Mouse (Mus musculus): ENCODE measurements around the gene Arf3. TPM values are rescaled to one million over a fixed set of nuclear protein-coding genes. Genes with fewer than 3 reads are reported as not detected.

Gene Arf3
- polyA plus RNA-seq, 1 experiment from 2014 or later, result 34.7 TPM

GRCm38 (mm10) chr15:98714230-98714652 lies 48.8 kb downstream of the Arf3 start:
- H3K27me3 ChIP-seq (ENCODE audit: control insufficient read depth, insufficient read depth, low read length), result no peaks in the 10 kb centered on the region
- no peaks in the 10 kb centered on the region for H3K9me3 ChIP-seq (ENCODE audit: control insufficient read depth, low read length)
- 81% methylated on average over 5 of the region's 5 CpGs for WGBS
- no peak overlapping the region for H3K9ac ChIP-seq (ENCODE audit: low read length)
- no peaks in the 10 kb centered on the region for H3K36me3 ChIP-seq (ENCODE audit: control insufficient read depth, insufficient read depth, low read length)
- H3K4me3 ChIP-seq (ENCODE audit: low read depth, low read length), result no peak overlapping the region
- H3K27ac ChIP-seq (replicated peaks; ENCODE audit: low read depth, low read length), result no peak overlapping the region
- ATAC-seq (ENCODE audit: insufficient number of reproducible peaks, low FRiP score, low TSS enrichment, low read depth) (no peak), DNase-seq (ENCODE audit: low spot score) (no peak)
- H3K4me2 ChIP-seq (ENCODE audit: low read depth, severe bottlenecking), result no peak overlapping the region
- H3K4me1 ChIP-seq (ENCODE audit: control insufficient read depth, insufficient read depth, low read length), result no peaks in the 10 kb centered on the region

GRCm38 (mm10) chr15:98710442-98710841 lies 52.6 kb downstream of the Arf3 start:
- no peak overlapping the region for H3K4me3 ChIP-seq (ENCODE audit: low read depth, low read length)
- no peaks in the 10 kb centered on the region for H3K27me3 ChIP-seq (ENCODE audit: control insufficient read depth, insufficient read depth, low read length)
- H3K9me3 ChIP-seq (ENCODE audit: control insufficient read depth, low read length), result no peaks in the 10 kb centered on the region
- H3K27ac ChIP-seq (replicated peaks; ENCODE audit: low read depth, low read length), result no peak overlapping the region
- ATAC-seq (ENCODE audit: insufficient number of reproducible peaks, low FRiP score, low TSS enrichment, low read depth) (no peak), DNase-seq (ENCODE audit: low spot score) (peak; percentile 85)
- H3K4me2 ChIP-seq (ENCODE audit: low read depth, severe bottlenecking), result no peak overlapping the region
- no peaks in the 10 kb centered on the region for H3K36me3 ChIP-seq (ENCODE audit: control insufficient read depth, insufficient read depth, low read length)
- H3K9ac ChIP-seq (ENCODE audit: low read length), result no peak overlapping the region
- H3K4me1 ChIP-seq (ENCODE audit: control insufficient read depth, insufficient read depth, low read length), result no peaks in the 10 kb centered on the region
- 17% methylated on average over 9 of the region's 9 CpGs for WGBS

GRCm38 (mm10) chr15:98707766-98708372 lies 55.1 kb downstream of the Arf3 start, which contains the start of gene Ccdc65:
Ccdc65 (plus strand) TSS chr15:98708207.
- Histone ChIP-seq H3K27me3 (ENCODE audit: control insufficient read depth, insufficient read depth, low read length) (no peaks in the 10 kb centered on the region), H3K9me3 (ENCODE audit: control insufficient read depth, low read length) (no peaks in the 10 kb centered on the region), H3K27ac (replicated peaks; ENCODE audit: low read depth, low read length) (no peak within 1 kb of the TSS), H3K36me3 (ENCODE audit: control insufficient read depth, insufficient read depth, low read length) (no peaks in the 10 kb centered on the region), H3K4me2 (ENCODE audit: low read depth, severe bottlenecking) (peak within 1 kb of the TSS; percentile 29; the same call in 1 of the 2 replicates), H3K9ac (ENCODE audit: low read length) (no peak within 1 kb of the TSS), H3K4me1 (ENCODE audit: control insufficient read depth, insufficient read depth, low read length) (no peaks in the 10 kb centered on the region), H3K4me3 (ENCODE audit: low read depth, low read length) (peak within 1 kb of the TSS; percentile 15)
- ATAC-seq (ENCODE audit: insufficient number of reproducible peaks, low FRiP score, low TSS enrichment, low read depth) (no peak), DNase-seq (ENCODE audit: low spot score) (peak; percentile 86)
- 17% methylated on average over 16 of the region's 16 CpGs for WGBS

GRCm38 (mm10) chr15:98704312-98704711 lies 58.7 kb downstream of the Arf3 start:
- 65% methylated on average over 9 of the region's 9 CpGs for WGBS
- DNase-seq (ENCODE audit: low spot score) (no peak), ATAC-seq (ENCODE audit: insufficient number of reproducible peaks, low FRiP score, low TSS enrichment, low read depth) (no peak)
- Histone ChIP-seq H3K27me3 (ENCODE audit: control insufficient read depth, insufficient read depth, low read length) (peaks cover 19% of the 10 kb centered on the region), H3K4me3 (ENCODE audit: low read depth, low read length) (no peak overlapping the region), H3K9me3 (ENCODE audit: control insufficient read depth, low read length) (no peaks in the 10 kb centered on the region), H3K9ac (ENCODE audit: low read length) (no peak overlapping the region), H3K4me2 (ENCODE audit: low read depth, severe bottlenecking) (no peak overlapping the region), H3K4me1 (ENCODE audit: control insufficient read depth, insufficient read depth, low read length) (0 out of 2 replicates have a peak, but pooled peaks cover 3% of the 10 kb centered on the region), H3K36me3 (ENCODE audit: control insufficient read depth, insufficient read depth, low read length) (no peaks in the 10 kb centered on the region), H3K27ac (replicated peaks; ENCODE audit: low read depth, low read length) (no peak overlapping the region)

GRCm38 (mm10) chr15:98699190-98700105 lies 63.6 kb downstream of the Arf3 start:
- Histone ChIP-seq H3K9me3 (ENCODE audit: control insufficient read depth, low read length) (no peaks in the 10 kb centered on the region), H3K4me3 (ENCODE audit: low read depth, low read length) (peak overlapping the region; percentile 25; the same call in 1 of the 2 replicates), H3K36me3 (ENCODE audit: control insufficient read depth, insufficient read depth, low read length) (no peaks in the 10 kb centered on the region), H3K4me1 (ENCODE audit: control insufficient read depth, insufficient read depth, low read length) (0 out of 2 replicates have a peak, but pooled peaks cover 3% of the 10 kb centered on the region), H3K27ac (replicated peaks; ENCODE audit: low read depth, low read length) (no peak overlapping the region), H3K9ac (ENCODE audit: low read length) (peak overlapping the region; percentile 34; the same call in 1 of the 2 replicates), H3K27me3 (ENCODE audit: control insufficient read depth, insufficient read depth, low read length) (peaks cover 19% of the 10 kb centered on the region), H3K4me2 (ENCODE audit: low read depth, severe bottlenecking) (peak overlapping the region; percentile 54)
- ATAC-seq (ENCODE audit: insufficient number of reproducible peaks, low FRiP score, low TSS enrichment, low read depth), result 0 out of 2 replicates have a peak, but pooled peaks have one; percentile 51
- WGBS, result 5% methylated on average over 40 of the region's 40 CpGs
- peak; percentile 93 for DNase-seq (ENCODE audit: low spot score)

GRCm38 (mm10) chr15:98696216-98696615 lies 66.8 kb downstream of the Arf3 start:
- 57% methylated on average over 8 of the region's 8 CpGs for WGBS
- Histone ChIP-seq H3K27ac (replicated peaks; ENCODE audit: low read depth, low read length) (no peak overlapping the region), H3K4me3 (ENCODE audit: low read depth, low read length) (no peak overlapping the region), H3K9me3 (ENCODE audit: control insufficient read depth, low read length) (no peaks in the 10 kb centered on the region), H3K4me1 (ENCODE audit: control insufficient read depth, insufficient read depth, low read length) (0 out of 2 replicates have a peak, but pooled peaks cover 3% of the 10 kb centered on the region), H3K36me3 (ENCODE audit: control insufficient read depth, insufficient read depth, low read length) (no peaks in the 10 kb centered on the region), H3K9ac (ENCODE audit: low read length) (no peak overlapping the region), H3K4me2 (ENCODE audit: low read depth, severe bottlenecking) (no peak overlapping the region), H3K27me3 (ENCODE audit: control insufficient read depth, insufficient read depth, low read length) (peaks cover 16% of the 10 kb centered on the region)
- ATAC-seq (ENCODE audit: insufficient number of reproducible peaks, low FRiP score, low TSS enrichment, low read depth) (no peak), DNase-seq (ENCODE audit: low spot score) (no peak)

- no peak for DNase-seq (ENCODE audit: low spot score)
- H3K27ac ChIP-seq (replicated peaks; ENCODE audit: low read depth, low read length), result no peak overlapping the region
- ATAC-seq (ENCODE audit: insufficient number of reproducible peaks, low FRiP score, low TSS enrichment, low read depth), result no peak
- no peak overlapping the region for H3K4me3 ChIP-seq (ENCODE audit: low read depth, low read length)
- 0 out of 2 replicates have a peak, but pooled peaks cover 3% of the 10 kb centered on the region for H3K4me1 ChIP-seq (ENCODE audit: control insufficient read depth, insufficient read depth, low read length)
- H3K4me2 ChIP-seq (ENCODE audit: low read depth, severe bottlenecking), result no peak overlapping the region
- WGBS, result 49% methylated on average over 9 of the region's 9 CpGs
- H3K36me3 ChIP-seq (ENCODE audit: control insufficient read depth, insufficient read depth, low read length), result no peaks in the 10 kb centered on the region
- 0 out of 2 replicates have a peak overlapping the region, but pooled peaks have one; percentile 7 for H3K9ac ChIP-seq (ENCODE audit: low read length)
- H3K9me3 ChIP-seq (ENCODE audit: control insufficient read depth, low read length), result no peaks in the 10 kb centered on the region
- peaks cover 11% of the 10 kb centered on the region for H3K27me3 ChIP-seq (ENCODE audit: control insufficient read depth, insufficient read depth, low read length)
Measured at GRCm38 (mm10) chr15:98695726-98696125, 67.3 kb downstream of the Arf3 start.

- H3K4me2 ChIP-seq (ENCODE audit: low read depth, severe bottlenecking), result no peak overlapping the region
- WGBS, result 59% methylated on average over 11 of the region's 11 CpGs
- H3K9ac ChIP-seq (ENCODE audit: low read length), result no peak overlapping the region
- H3K4me3 ChIP-seq (ENCODE audit: low read depth, low read length), result no peak overlapping the region
- DNase-seq (ENCODE audit: low spot score) (no peak), ATAC-seq (ENCODE audit: insufficient number of reproducible peaks, low FRiP score, low TSS enrichment, low read depth) (no peak)
- no peaks in the 10 kb centered on the region for H3K9me3 ChIP-seq (ENCODE audit: control insufficient read depth, low read length)
- no peaks in the 10 kb centered on the region for H3K27me3 ChIP-seq (ENCODE audit: control insufficient read depth, insufficient read depth, low read length)
- no peaks in the 10 kb centered on the region for H3K36me3 ChIP-seq (ENCODE audit: control insufficient read depth, insufficient read depth, low read length)
- no peak overlapping the region for H3K27ac ChIP-seq (replicated peaks; ENCODE audit: low read depth, low read length)
- no peaks in the 10 kb centered on the region for H3K4me1 ChIP-seq (ENCODE audit: control insufficient read depth, insufficient read depth, low read length)
Measured at GRCm38 (mm10) chr15:98692171-98692715, 70.8 kb downstream of the Arf3 start.
